ENCODE assay signal across 8 mouse cellular contexts in genomic region chr1:127011901-127012300, GRCm38 (mm10).
DNase-seq lines count a peak whose midpoint lies in the region; ATAC-seq lines count a peak whose summit lies in the region.

No protein-coding gene starts in this region.

- intact Hi-C loops in left cerebral cortex, postnatal 14 days (cut with DNase I) = no loop called here

- peak; percentile 42; the same call in 1 of the 2 replicates for ATAC-seq in megakaryocyte progenitor cell, adult 5-6 weeks (replicated peaks; ENCODE audit: poor library complexity)
- no peak for ATAC-seq in megakaryocyte-erythroid progenitor cell, adult 5-6 weeks (replicated peaks; ENCODE audit: low FRiP score, low TSS enrichment, poor library complexity, severe bottlenecking)

- peak; percentile 49 to 51 for DNase-seq in cerebellum, postnatal 10 days
- DNase-seq in cerebellum, adult 9-11 months = no peak
- peak; percentile 22 to 68 for DNase-seq in left cerebral cortex, postnatal 14 days (ENCODE audit: low spot score in 2 of 2)
- DNase-seq in left cerebral cortex, adult 8-10 months (ENCODE audit: low spot score in 2 of 2) = no peak
- DNase-seq in R1 (ENCODE audit: low read depth, low spot score) = peak; percentile 43
- DNase-seq in gastrocnemius, postnatal 25 days = no peak

Comparison
In these comparisons a context has a peak if more than half of its experiments do, and no peak if none do; other contexts are left out.
1. DNase-seq: peak in cerebellum, postnatal 10 days (2 of 2), left cerebral cortex, postnatal 14 days (2 of 2) and R1 (single experiment); none in cerebellum, adult 9-11 months (single experiment), left cerebral cortex, adult 8-10 months (0 of 2) and gastrocnemius, postnatal 25 days (single experiment).